23 mouse cellular contexts compared by ENCODE assay signal in the genomic region with DNA sequence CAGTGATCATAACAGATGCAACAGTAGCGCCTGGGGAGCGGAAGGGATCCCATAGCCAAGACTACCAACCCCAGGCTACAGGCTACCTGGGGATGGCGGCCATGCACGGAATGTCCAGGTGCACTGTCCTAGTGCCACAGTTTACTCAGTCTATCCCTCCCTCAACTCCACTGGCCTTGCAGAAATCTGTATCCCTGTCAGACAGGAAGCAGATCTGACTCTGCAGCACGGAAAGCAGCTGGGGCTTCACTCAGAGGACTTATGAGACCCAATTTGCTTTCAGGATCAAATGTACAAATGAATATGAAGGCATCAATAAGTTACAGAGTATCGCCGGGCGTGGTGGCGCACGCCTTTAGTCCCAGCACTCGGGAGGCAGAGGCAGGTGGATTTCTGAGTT. TPM values are rescaled to one million over a fixed set of nuclear protein-coding genes. Genes with fewer than 3 reads are reported as not detected.
A peak's percentile ranks its signal among the peaks of the same experiment; 100 is the strongest.
DNase-seq lines count a peak whose midpoint lies in the region.
"Had no signal": no experiment of that assay in that cellular context is flagged by ENCODE, and none has a peak within 500 bp of the region (broad histone marks: within the 10 kb centered on the region; RNA-seq: fewer than 3 reads in every experiment).

No protein-coding gene starts in this region.

- peak; percentile 82 for DNase-seq in heart, adult 11 months
- no peak for DNase-seq in heart, adult 8-10 months (ENCODE audit: low spot score)
- DNase-seq in naive thymus-derived CD4-positive, alpha-beta T cell, adult 2 months (ENCODE audit: low read depth) = peak; percentile 40
- peak; percentile 52 for DNase-seq in thymus, postnatal 14 days
- DNase-seq in thymus, postnatal 4 days = peak; percentile 40
- no peak for DNase-seq in embryo, embryonic 11 days
- DNase-seq in embryo, embryonic 10.5 days (ENCODE audit: low spot score) = no peak
- DNase-seq: adrenal gland, postnatal 14 days; cerebellum, adult 11 months; cerebellum, adult 2 months; cerebellum, adult 9-11 months; cerebellum, postnatal 25 days; forebrain, postnatal 0 days; gastrocnemius, adult 2 months; gastrocnemius, postnatal 14 days; heart, adult 18-20 months; heart, postnatal 14 days; heart, postnatal 4 days had no signal

RNA-seq across cellular contexts. Expression of a gene that starts 4.4 kb away (rescaled TPM):
- 10 to 100 TPM; 85.4 to 95.8 (median 88.4) TPM for total RNA-seq in heart, adult 8-10 months (2022)

RNA-seq across cellular contexts. Expression of a gene that starts 41.5 kb away (rescaled TPM):
- total RNA-seq in heart, adult 8-10 months (2022) = 1 to 10 TPM; 5.7 to 7.8 (median 6.4) TPM

RNA-seq across cellular contexts. Expression of a gene that starts 47.9 kb away (rescaled TPM):
- total RNA-seq in heart, adult 8-10 months (2022) = not detected
- total RNA-seq: adrenal gland, postnatal 14 days; adrenal gland, postnatal 4 days; common myeloid progenitor, adult 5-6 weeks; ES-E14; forebrain, postnatal 0 days; gastrocnemius, adult 2 months; gastrocnemius, postnatal 14 days; gastrocnemius, postnatal 4 days; heart, adult 18-20 months; heart, postnatal 14 days; heart, postnatal 4 days; hindbrain, postnatal 0 days had no signal

Comparison
In these comparisons a context has a peak if more than half of its experiments do, and no peak if none do; other contexts are left out.
1. DNase-seq: peak in heart, adult 11 months (single experiment), naive thymus-derived CD4-positive, alpha-beta T cell, adult 2 months (single experiment), thymus, postnatal 14 days (single experiment) and thymus, postnatal 4 days (single experiment); none in heart, adult 8-10 months (single experiment), embryo, embryonic 11 days (single experiment) and embryo, embryonic 10.5 days (single experiment).